Mouse (Mus musculus): ENCODE results near the gene Kctd4. TPM values are rescaled to one million over a fixed set of nuclear protein-coding genes. Genes with fewer than 3 reads are reported as not detected.

Gene Kctd4
- total RNA-seq, 4 experiments from 2014 or later = 12.4 to 17.7 (median 13.7) TPM

DNA sequence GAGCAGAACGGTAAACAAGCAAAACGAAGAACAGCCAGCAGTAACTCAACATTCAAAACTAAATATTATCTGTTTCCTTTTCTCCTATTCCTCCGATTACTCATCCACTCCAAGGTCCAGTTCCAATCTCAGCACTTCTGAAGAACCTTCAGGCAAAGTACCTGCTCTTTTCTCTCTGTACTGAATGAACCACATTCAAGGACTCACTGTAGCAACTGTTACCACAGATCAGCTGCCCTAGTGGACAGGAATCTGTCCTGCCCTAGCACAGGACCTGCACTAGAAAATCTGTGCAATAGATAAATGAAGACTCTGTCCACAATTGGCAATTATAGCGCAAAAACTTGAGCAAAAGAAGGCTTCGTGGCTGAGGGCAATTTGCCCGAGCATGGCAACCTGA, 36.1 kb downstream of the Kctd4 start:
- no peak for DNase-seq (ENCODE audit: low spot score in 2 of 2)

DNA sequence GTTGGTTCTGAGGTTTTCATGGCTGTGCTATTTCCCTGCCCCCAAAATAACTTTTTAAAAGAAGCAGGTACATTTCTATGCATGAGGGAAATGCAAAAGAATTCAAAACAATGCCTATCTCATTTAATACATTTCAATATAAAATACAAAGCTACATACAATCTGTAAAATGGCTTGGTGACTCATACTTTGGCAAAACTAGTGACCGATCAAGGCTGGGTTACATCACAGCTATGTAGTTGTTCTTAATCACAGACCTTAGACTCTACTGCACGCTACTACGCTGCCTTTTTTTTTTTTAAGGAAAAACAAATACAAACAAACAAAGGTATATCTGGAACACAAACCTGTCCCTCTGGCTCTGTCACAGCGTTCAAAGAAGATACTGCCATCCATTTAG, 37.6 kb downstream of the Kctd4 start:
- no peak for DNase-seq (ENCODE audit: low spot score in 2 of 2)

DNA sequence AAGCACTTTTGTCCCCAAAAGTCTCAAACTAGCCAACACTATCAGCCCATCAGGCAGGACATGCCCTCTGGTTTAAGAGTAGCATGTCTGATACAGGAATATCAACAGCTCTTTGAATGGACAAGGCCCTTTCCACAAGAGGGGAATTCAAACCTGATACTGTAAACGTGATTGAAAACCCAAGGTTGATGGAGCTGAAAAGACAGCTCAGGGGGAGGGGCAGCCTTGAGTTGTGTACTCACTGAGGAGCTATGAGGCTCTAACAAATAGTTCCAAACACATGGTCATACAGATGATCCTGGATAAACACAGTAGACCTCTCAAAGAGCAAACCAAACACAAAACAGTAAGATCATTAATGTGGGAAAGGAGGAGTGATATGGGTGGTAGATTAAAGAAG, 43.3 kb downstream of the Kctd4 start:
- DNase-seq (ENCODE audit: low spot score in 2 of 2) = no peak

DNA sequence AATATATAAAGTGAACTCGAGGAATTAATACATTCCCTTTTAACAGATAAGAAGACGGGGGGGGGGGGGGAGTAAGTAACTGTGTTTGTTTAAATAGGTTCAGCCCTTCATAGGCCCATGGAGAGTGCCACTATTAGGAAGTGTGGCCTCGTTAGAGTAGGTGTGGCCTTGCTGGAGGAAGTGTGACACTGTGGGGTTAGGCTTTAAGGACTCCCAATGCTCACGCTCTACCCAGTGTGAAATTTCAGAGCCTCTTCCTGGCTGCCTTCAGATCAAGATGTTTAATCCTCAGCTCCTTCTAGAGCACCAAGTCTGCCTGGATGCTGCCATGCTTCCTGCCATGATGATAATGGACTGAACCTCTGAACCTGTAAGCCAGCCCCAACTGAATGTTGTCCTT, 47.0 kb downstream of the Kctd4 start:
- no peak for DNase-seq (ENCODE audit: low spot score in 2 of 2)

DNA sequence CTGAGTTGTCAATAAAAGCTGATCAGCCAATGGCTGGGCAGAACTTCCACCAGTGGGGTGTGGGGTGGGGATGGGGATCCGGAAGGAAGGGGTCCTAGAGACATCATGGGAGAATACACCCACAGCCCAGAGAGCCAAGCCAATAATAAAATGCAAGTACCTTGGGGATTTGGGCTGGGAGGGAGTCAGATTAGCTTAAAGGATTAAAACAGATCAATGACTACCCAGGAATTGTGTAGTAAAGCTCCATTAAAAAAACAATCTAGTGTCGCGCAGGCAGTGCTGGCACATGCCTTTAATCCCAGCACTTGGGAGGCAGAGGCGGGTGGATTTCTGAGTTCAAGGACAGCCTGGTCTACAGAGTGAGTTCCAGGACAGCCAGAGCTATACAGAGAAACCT, 50.2 kb downstream of the Kctd4 start:
- DNase-seq (ENCODE audit: low spot score in 2 of 2) = no peak

DNA sequence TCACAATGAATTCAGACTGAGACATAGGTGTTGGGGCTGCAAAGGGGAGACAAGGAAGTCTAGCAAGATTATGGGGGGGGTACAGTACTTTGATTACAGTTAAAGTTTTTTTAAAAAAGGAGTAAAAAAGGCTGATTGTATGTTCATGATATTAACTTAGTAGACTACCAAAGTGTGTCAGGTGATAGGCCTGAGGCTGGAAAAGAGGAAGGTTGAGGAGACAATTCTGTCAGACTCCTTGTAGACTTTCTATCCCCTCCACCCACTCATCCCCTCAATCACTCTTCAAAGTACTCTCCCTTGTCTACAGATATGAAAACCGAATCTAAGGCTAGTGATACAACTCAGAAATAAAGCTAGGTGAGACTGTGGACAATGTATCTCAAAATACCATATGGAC, 53.4 kb downstream of the Kctd4 start:
- no peak for DNase-seq (ENCODE audit: low spot score in 2 of 2)

DNA sequence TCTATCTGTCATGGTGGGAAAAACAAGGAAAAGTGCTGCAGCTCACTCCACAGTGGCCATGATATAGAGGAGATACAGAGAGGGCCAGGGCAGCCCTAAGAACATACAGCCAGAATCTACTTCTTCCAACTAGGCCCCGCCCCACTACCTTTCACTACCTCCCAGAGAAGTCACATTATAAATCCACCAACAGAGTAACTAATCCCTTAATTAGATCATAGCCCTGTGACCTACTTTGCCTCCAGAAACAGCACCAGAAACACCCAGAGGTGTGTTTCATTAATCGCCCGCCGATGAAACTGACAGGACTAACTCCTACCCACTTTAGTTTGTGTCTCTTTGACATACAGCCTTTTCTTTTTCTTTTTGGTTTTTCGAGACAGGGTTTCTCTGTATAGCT, 54.4 kb downstream of the Kctd4 start:
- no peak for DNase-seq (ENCODE audit: low spot score in 2 of 2)

DNA sequence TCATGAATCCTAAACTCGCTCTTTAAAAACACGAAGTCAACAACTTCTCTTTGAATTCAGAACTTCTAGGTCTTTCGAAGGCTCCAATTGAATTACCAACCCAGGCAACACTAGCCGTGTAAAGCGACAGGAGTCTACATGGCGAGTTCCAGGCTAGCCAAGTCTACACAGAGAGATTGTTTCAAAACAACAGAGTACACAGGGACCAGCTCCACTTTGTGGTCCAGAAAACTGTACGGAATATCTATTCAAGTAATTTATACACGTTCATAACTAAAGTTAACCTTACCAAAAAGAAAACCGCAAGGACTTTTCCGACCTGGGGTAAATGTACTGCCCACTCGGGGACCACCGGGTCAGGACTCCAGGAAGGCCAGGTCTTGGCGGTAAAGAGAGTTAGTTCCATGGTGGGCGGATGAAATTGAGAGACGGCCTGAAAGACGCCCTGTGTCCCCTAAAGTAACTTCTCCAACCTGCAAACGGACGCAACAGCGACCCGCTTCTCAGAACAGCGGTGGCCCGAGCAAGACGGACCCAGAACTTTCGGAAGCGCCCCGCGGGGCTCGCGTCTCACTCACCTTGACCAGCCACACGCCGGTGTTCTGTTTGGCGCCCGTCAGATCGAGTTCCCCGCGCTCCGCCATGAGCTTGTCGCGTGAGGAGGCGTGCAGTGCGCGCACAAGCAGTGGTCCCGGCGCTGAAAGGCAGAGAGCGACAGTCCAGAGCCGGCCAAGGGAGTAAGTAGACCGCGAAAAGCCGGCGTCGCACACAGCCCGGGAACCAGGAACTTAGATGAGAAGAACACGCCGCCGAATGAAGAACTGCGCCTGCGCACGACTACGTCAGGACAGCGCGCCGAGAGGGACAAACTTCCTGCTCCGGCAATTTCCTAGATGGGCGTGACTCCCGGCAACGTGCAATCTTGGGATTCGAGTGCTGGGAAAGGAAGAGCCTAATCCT, 55.6 kb downstream of the Kctd4 start, which contains the start of gene Gtf2f2:
Gtf2f2 (minus strand) TSS at position 764 of the 960 bp plus-strand sequence.
- peak; percentile 87 to 95 for DNase-seq (ENCODE audit: low spot score in 2 of 2)

DNA sequence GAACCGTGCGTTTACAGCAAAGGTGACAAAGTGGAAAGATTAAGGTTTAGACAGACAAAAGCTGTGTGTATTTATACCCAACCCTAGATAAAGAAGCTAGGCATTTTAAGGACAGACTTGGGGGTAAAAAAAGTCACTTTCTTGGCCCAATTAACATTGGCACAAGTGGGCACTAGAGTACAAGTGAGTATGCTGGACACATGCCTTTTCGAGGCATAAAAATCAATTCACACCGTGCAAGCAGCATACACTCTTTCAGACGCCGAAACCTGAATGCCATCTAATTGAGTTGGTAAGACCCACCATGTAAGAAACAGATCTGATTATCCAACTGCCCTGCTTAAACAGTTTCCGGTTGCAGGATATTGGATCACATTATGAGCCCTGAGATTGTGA, 56.3 kb downstream of the Kctd4 start:
- no peak for DNase-seq (ENCODE audit: low spot score in 2 of 2)

DNA sequence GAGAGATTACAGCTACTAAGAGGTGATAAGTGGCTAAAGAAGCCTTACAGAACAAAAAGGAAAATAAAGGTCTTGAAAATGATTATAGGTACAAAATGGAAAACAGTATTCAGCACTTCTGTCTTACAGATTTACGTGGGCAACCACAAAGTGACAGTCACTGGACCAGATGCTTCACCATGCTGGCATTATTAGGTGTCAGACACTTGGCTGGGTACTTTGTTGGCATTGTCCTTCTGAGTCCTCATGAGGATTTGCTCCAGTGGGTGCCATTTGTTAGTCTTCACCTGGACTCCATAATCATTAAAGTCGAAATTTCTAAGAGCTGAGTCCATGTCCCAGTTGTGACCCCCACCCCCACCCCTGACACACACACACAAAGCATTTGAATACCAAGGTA, 59.5 kb downstream of the Kctd4 start:
- DNase-seq (ENCODE audit: low spot score in 2 of 2) = no peak

Other genes with a start within 250 kb of the Kctd4 start
- gene Cog3, start 200.5 kb upstream of the Kctd4 start, total RNA-seq (2022) = 10 to 100 TPM; 24.7 to 26.2 (median 25.5) TPM
- 10 to 100 TPM; 10.4 to 15.2 (median 13.0) TPM for gene Slc25a30, start 168.0 kb upstream of the Kctd4 start, total RNA-seq (2022)
- 1,000 to 10,000 TPM in 2 of 4 experiments, 100 to 1,000 TPM in 2; 980 to 1,027 (median 1,005) TPM for gene Tpt1, start 109.9 kb upstream of the Kctd4 start, total RNA-seq (2022)
- gene Gtf2f2, start 55.9 kb downstream of the Kctd4 start, total RNA-seq (2022) = 10 to 100 TPM; 14.3 to 16.8 (median 16.0) TPM
- 10 to 100 TPM; 21.9 to 25.0 (median 23.4) TPM for gene Gpalpp1, start 155.8 kb downstream of the Kctd4 start, total RNA-seq (2022)
- gene Nufip1, start 155.9 kb downstream of the Kctd4 start, total RNA-seq (2022) = 1 to 10 TPM; 7.5 to 8.5 (median 8.0) TPM